Mouse (Mus musculus) adrenal gland, postnatal 25 days (tissue): Measurements from ENCODE around the gene Ces3b. TPM values are rescaled to one million over a fixed set of nuclear protein-coding genes. Genes with fewer than 3 reads are reported as not detected.

Source experiments
- total RNA-seq: library from RNA; stranded (reverse); gene quantifications from 2 replicates; pipeline ENCODE4 v1.2.3, GENCODE M21; 2021

Gene Ces3b
- total RNA-seq, 1 experiment from 2014 or later = not detected

Other genes with a start within 250 kb of the Ces3b start
- not detected in 2 replicates for gene Ces2c, start 236.7 kb upstream of the Ces3b start, total RNA-seq
- gene Ces2e, start 157.5 kb upstream of the Ces3b start, total RNA-seq = 2.7 and 3.0 TPM in 2 replicates
- gene Ces2f, start 136.4 kb upstream of the Ces3b start, total RNA-seq = not detected in 2 replicates
- gene Ces2g, start 122.0 kb upstream of the Ces3b start, total RNA-seq = 1.3 and 2.0 TPM in 2 replicates
- gene Ces2h, start 82.9 kb upstream of the Ces3b start, total RNA-seq = not detected in 2 replicates
- gene Ces3a, start 35.2 kb upstream of the Ces3b start, total RNA-seq = 16.0 TPM in 1 of 2 replicates, not detected in the other
- gene Ces4a, start 48.0 kb downstream of the Ces3b start, total RNA-seq = not detected in 2 replicates
- 78.8 and 92.4 TPM in 2 replicates for gene Cbfb, start 86.9 kb downstream of the Ces3b start, total RNA-seq
- 27.9 and 34.5 TPM in 2 replicates for gene D230025D16Rik, start 141.4 kb downstream of the Ces3b start, total RNA-seq
- 1.2 and 2.1 TPM in 2 replicates for gene B3gnt9, start 171.4 kb downstream of the Ces3b start, total RNA-seq
- gene Tradd, start 180.9 kb downstream of the Ces3b start, total RNA-seq = 18.7 and 21.7 TPM in 2 replicates
- 3.7 and 4.5 TPM in 2 replicates for gene Fbxl8, start 180.9 kb downstream of the Ces3b start, total RNA-seq
- 0.70 and 1.1 TPM in 2 replicates for gene Hsf4, start 186.0 kb downstream of the Ces3b start, total RNA-seq
- gene Nol3, start 192.4 kb downstream of the Ces3b start, total RNA-seq = 4.4 and 4.7 TPM in 2 replicates
- 1.9 and 3.7 TPM in 2 replicates for gene 4931428F04Rik, start 206.1 kb downstream of the Ces3b start, total RNA-seq
- 28.1 and 32.0 TPM in 2 replicates for gene Exoc3l, start 212.3 kb downstream of the Ces3b start, total RNA-seq
- gene E2f4, start 213.9 kb downstream of the Ces3b start, total RNA-seq = 44.1 and 45.5 TPM in 2 replicates
- 3.9 and 9.8 TPM in 2 replicates for gene Elmo3, start 221.8 kb downstream of the Ces3b start, total RNA-seq
- 4.9 and 7.4 TPM in 2 replicates for gene Lrrc29, start 242.5 kb downstream of the Ces3b start, total RNA-seq
- 61.4 and 66.9 TPM in 2 replicates for gene Tmem208, start 242.6 kb downstream of the Ces3b start, total RNA-seq